Mouse (Mus musculus): Measurements from ENCODE around the gene Efna5.
A peak's percentile ranks its signal among the peaks of the same experiment; 100 is the strongest.

Gene Efna5

DNA sequence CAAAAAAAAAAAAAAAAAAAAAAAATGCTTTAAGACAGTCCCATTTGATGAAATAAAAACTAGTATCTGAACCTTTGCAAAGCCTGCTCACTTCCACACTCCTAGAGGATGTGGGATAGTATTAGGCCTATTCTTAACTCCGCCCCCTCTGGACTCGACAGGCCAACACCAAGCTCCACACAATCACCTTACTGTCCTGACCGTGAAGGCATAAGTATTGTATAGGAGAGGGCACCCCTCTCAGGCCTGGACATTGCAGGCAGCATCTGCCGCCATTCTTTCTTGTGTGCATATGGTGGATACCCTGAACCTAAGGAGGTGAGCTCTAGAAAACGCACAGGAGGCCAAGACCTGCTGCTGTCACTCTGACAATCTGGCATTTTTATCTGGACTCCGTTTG lies 274.4 kb downstream of the Efna5 start:
- no peak for DNase-seq (ENCODE audit: extremely low spot score)

DNA sequence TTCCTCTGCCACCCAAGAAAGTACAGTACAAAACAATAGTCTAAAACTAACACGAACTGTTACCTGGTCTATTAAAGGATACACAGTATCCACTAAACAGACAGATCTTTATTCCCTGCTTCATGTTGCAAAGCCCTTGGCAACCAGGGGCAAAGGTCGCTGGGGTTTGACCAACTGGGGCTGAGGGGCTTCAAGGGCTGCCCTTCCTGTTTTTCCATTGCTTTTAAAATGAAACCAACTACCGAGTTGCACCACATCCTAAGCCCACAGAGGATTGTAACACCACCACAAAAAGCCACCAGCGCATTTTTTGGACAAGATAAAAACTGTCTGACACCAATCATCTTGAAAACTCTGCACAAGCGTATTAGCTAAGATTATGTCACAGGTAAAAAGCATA lies 276.8 kb downstream of the Efna5 start:
- peak; percentile 37 for DNase-seq (ENCODE audit: extremely low spot score)

DNA sequence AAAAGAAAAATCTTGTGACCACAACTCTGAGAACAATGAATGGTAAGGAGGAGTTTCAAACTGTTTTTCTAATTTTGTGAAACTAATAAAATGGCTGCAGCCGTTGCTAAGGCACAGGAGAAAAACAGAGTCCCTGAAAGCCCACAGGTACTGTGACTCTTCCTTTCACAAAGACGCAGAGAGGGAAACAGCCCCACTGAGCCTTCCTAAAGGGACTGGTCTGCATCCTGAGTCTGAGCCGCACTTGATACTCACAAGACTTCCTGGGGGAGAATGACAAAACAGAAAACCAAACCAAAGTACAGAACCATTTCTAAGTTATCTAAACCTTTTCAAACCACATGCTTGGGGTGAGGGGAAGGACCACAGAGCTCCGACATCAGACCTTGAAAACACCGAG lies 277.5 kb downstream of the Efna5 start:
- no peak for DNase-seq (ENCODE audit: extremely low spot score)

DNA sequence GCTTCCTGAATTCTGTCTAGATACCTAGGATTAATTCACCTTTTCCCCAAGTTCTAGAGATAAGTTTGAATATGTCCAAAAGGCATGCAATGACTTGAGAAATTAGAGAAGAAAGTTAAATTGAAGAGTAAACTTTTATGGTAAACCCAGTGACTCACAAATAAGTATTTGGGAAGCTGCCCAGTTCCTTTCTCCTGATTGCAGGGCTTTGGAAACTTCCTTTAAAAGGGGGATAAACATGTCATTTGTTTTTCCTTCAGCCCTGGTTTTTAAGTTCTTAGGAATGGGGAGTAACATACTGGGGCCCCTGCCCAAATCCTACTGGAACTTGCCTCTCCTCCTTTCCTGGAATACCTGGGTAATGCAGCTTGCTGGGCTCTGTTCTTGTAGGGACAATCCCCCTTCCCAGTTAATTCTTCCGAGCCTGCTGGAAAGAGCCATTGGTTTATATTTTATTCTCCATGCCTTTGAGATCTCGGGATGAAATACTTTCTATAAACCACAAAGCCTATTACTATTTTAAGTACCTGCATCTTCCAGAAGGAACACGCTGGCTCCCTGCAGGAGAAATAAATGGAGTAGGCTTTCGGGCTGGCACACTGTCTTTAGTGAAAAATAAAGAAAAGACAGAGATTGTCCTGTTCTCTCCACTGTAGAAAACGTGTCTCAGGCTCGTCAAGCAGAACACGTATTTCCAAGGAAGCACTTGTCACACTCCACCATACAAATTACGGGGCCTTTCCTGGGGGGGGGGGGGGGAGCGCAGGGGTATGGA lies 282.2 kb downstream of the Efna5 start:
- DNase-seq (ENCODE audit: extremely low spot score) = no peak

DNA sequence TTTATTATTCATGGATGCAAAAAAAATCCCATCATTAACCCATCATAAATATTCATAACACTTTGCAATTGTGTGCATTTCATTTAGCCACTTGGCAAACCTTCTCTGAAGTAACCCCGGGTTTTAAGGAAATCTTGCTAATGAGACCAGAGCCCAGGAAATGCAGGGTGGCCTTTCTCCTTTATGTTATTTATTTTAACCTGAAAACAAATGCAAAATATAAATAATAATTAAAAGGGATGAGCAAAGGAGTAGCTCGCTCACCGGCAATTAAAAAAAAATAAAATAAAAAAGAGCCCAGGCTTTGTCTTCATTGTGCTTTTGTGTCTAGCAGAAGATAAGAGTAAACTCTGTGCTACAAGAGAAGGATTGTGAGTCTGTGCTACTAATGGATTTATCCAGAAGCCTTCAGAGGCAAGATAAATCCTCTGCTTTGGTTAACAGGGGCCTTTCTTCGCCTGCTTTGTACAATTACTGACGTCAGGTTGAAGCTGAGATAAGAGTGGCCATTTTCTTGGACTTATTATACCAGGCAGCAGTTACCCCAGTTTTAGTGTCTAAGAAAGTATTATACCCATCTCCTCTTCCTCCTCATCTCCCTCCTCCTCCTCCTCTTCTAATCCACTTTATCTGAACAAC lies 288.6 kb downstream of the Efna5 start:
- no peak for DNase-seq (ENCODE audit: extremely low spot score)

DNA sequence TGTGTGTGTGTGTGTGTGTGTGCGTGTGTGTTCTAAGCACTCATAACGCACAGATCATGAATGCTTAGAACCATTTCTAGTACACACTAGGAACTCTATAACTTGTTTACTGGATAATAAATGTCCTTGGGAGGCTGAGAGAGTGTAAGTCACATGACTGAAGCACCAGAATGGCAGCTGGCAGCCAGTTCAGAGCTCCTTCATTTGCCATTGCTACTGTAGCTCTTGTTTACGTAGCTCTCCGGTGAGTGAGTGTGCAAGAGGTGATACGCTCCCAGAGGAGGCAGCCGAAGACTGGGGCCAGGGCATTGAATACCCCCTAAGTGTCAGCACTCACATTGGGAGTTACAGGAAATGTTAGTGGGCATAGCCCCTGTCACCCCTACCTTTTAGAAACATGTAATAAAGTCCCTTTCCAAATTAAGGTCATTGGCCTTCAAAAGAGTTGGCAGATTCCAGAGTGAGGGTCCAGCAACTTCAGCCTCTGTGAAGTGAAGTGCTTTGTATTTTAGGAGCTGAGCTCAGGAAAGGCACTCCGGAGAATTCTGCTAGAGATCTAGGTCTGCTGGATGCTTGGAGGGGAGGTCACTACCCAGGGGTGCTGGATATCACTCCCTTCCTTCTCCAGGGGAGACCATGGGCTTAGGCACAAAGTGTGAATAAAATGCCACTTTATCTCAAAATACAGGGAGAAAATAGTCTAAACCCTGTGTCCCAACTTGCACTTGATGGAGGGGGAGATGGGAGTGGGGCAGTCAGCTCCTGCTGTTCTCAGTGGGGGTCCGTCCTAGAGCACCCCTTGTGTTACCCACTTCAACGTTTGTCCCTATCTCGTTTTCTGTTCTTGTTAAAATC lies 289.3 kb downstream of the Efna5 start:
- DNase-seq (ENCODE audit: extremely low spot score) = no peak

DNA sequence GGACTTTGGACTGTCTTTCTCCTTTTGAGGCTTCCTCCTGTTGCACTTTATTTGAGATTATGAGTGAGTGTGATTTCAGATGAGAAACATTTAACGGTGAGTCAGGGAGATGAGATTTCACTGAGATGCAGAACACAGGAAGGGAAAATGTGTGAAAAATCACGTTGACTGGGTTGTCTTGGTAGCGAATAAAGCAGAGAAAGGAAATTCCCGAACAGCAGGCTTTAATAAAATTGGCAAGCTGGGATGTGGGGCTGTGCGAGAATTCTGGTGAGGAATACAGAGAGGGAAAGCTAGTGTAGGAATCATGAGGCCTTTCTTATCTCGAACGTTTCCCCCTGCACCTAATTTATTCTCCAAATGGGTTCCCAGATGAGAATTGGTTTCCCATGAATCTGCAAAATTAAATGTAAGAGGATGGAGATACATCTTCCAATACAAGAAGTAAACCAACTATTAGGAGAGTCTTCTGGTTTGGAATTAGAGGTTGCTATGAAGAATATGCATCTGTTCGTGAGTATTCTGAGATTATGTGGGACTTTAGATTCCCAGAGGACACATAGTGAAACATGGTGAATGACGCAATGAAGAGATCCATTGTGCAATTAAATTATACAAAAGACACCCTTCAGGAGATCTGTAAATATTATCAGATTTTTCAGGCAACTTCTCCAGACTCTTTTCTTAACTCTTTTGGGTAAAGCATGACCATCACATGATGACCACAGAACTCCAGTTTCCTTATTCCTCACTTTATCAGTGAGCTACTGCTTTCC lies 290.2 kb downstream of the Efna5 start:
- DNase-seq (ENCODE audit: extremely low spot score) = no peak

DNA sequence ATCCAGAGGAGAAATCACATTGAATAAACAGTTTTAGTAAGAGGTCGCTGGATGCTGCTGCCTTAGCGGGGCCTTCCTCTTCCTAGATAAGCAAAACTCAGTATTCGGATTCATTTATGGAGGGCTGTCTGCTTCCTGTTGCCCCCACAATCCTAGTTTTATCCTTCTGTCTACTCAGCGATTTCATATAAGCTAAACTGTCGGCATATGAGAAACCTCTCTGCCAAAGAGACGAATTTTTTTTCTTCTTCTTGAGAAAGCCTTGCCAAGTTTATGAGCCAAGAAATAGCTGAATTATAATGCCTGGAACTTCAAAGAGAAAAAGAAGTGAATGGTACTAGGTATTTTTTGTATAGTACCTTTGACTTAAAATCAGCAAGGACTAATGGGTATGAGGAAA lies 301.0 kb downstream of the Efna5 start:
- DNase-seq (ENCODE audit: extremely low spot score) = no peak

DNA sequence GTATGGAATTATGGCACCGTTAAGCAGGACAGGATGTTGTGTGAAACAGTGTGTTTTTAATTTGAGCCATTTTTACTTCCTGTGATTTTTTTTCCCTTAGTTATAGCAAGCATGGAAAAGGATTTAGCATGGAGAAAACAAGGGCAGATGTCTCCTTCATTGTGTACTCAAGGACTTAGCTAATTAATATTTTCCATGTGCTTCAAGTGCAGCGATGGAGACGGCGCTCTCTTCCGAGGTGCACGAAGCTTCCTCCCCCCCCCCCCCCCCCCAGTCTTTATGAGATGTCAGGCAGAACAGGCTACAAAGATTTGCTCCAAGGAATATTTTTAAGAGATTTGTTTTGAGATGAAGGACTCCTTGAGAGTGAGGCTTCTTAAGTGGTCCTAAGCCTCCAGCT lies 301.5 kb downstream of the Efna5 start:
- no peak for DNase-seq (ENCODE audit: extremely low spot score)

DNA sequence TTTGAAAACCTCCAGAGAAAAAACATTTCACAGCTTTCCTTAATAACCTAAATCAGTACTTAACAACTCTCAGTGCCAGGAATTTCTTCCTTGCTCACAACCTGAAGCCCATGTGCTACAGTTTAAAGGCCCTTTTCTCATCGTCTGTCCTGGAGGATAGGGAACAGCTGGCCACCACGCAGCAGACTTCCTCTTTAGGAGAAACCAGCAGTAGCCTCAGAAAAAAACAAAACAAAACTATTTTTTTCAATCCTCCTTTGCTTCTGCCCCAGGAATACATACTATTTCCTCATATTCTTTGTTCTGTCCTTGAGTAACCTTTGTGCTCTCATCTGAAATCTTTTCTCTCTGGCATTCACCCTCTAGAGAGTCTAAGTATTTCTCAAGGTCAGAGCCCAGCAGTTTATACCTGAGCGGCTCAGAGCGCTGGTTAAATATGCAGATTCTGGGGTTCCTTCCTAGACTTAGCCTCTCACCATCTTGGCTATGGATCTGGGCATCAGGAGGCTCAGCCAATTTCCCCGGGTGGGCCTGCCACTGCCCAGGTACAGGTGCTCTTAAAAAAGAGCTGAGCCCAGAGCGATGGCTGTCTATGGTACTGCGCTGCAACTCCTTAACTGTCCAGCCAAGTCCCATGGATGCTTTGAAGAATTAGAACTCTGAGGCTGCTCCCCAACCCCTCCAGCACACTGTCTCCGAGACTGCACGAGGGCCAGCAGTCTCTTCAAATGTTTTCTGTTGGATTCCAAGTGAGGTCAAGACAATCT lies 306.4 kb downstream of the Efna5 start:
- no peak for DNase-seq (ENCODE audit: extremely low spot score)

DNA sequence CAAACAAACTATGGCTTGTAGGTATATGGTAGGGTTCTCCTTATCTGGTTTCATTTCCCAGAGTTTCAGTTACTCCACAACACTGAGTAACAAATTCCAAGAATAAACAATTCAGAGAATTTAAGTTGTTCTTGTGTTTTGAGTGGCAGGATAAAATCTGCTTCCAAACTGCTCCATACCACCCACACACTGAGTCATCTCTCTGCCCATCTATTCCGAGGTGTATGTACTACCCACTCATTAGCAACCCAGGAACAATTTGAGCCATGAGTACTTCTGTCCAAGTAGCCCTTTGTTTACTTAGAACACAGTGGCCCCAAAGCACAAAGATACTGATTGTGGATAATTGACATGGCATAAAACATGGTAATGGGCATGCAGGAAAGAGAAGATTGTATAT lies 311.0 kb downstream of the Efna5 start:
- no peak for DNase-seq (ENCODE audit: extremely low spot score)

DNA sequence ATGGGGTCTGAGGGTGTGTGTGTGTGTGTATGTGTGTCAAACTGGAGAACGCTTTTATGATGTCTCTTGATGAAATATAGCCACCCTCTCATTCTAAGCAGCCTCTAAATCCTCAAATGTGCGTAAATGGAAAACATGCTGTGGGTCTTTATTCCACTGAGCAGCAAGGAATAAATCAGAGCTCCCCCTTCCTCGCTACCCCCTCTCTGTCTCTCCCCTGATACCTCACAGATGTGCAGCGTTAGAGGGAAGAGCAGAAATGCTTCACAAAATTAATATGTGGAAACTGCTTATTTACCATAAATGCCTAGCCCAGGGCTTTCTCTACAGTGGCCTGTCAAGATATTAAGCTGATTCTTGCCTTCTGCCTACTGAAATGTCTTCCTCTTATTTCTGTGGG lies 313.1 kb downstream of the Efna5 start:
- no peak for DNase-seq (ENCODE audit: extremely low spot score)

DNA sequence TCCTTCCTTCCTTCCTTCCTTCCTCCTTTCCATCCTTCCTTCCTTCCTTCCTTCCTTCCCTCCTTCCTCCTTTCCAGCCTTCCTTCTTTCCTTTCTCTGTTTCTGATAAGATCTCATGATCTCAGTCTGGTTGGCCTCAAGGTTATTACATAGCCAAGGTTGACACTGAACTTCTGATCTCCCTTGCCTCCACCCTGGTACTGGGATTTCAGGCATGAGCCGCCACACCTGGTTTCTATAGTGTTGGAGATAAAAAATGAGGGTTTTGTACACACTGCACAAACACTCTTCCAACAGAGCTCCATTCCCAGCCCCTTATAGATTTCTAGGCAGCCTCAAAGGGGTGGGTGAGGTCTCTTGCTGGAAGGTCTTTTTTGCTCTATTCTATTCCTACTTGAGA lies 315.5 kb downstream of the Efna5 start:
- DNase-seq (ENCODE audit: extremely low spot score) = no peak

DNA sequence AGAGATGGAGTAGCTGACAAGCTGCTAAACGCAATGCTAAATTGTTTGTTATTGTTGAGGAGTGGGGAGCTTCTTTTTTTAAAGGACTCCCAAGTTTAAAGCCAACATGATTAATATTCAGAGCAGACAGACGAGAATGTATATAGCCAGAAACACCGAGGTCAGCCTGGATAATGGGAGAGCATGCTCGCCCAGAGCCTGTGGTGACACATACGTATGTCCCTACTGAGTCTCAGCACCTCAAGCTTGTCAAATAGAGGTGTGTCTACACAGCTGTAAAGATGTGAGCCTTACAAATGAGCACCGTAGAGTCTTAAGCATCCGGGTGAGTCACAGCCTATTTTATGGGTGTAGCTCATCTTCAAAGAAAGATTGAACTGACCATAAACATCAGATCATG lies 318.7 kb downstream of the Efna5 start:
- no peak for DNase-seq (ENCODE audit: extremely low spot score)

DNA sequence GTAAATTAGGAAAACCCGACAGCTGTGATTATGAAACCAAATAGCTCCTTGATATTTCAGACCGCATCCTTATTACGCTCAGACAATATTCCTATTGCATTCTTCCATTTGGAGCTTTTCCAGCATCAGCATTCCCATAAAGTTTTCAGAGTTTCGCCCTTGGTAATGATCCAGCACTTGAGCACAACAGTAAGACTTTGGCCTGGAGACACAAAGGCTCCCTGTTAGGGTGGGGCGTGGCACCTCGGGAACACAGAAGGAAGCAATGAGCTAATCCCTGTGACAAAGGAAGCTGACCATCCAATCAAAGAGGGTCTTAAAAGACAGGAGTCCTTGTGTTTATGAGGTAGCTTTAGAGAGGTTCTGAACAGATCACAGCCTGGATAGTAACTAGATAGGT lies 323.9 kb downstream of the Efna5 start:
- no peak for DNase-seq (ENCODE audit: extremely low spot score)

Measured in embryo, embryonic 9.5 days (tissue).